Comparison of ENCODE assay signal across 7 mouse cellular contexts in genomic region chr11:101442760-101443159, GRCm38 (mm10). TPM values are rescaled to one million over a fixed set of nuclear protein-coding genes. Genes with fewer than 3 reads are reported as not detected.
DNase-seq lines count a peak whose midpoint lies in the region; ATAC-seq and TF ChIP-seq lines count a peak whose summit lies in the region.

No protein-coding gene starts in this region.

- peak overlapping the region; percentile 88 for H3K4me2 ChIP-seq in lung, embryonic 16.5 days (ENCODE audit: low read depth, low read length)
- peak overlapping the region; percentile 80 for H3K4me2 ChIP-seq in embryonic facial prominence, embryonic 14.5 days (ENCODE audit: low read depth, low read length)

- no peak for TF ChIP-seq CTCF in small intestine, adult 2 months (IDR thresholded peaks at IDR 0.05; ENCODE audit: extremely low read depth, insufficient read length, insufficient replicate concordance, low read depth, low read length)

- H3K4me1 ChIP-seq in lung, embryonic 16.5 days (replicated peaks; ENCODE audit: control insufficient read depth, insufficient read depth, low read length) = peaks cover 15% of the 10 kb centered on the region
- H3K4me1 ChIP-seq in embryonic facial prominence, embryonic 14.5 days (ENCODE audit: control insufficient read depth, insufficient read depth, low read length) = peaks cover 10% of the 10 kb centered on the region
- H3K4me1 ChIP-seq in limb, embryonic 10.5 days = peaks cover 20% of the 10 kb centered on the region
- H3K4me1 ChIP-seq in small intestine, adult 2 months (ENCODE audit: control insufficient read depth, insufficient read depth, insufficient read length, low read length) = peaks cover 3% of the 10 kb centered on the region; the same call in 1 of the 2 replicates

- under 1% methylated on average over 14 of the region's 14 CpGs for WGBS in lung, embryonic 16.5 days
- 2% methylated on average over 14 of the region's 14 CpGs for WGBS in embryonic facial prominence, embryonic 14.5 days
- WGBS in limb, embryonic 10.5 days = 1% methylated on average over 14 of the region's 14 CpGs
- under 1% methylated on average over 14 of the region's 14 CpGs for WGBS in small intestine, adult 2 months

- no peaks in the 10 kb centered on the region for H3K27me3 ChIP-seq in lung, embryonic 16.5 days (ENCODE audit: control insufficient read depth, insufficient read depth, low read depth, low read length)
- no peaks in the 10 kb centered on the region for H3K27me3 ChIP-seq in embryonic facial prominence, embryonic 14.5 days (replicated peaks; ENCODE audit: control insufficient read depth, insufficient read depth, low read length)
- H3K27me3 ChIP-seq in limb, embryonic 10.5 days (ENCODE audit: low read depth, poor library complexity, severe bottlenecking) = no peaks in the 10 kb centered on the region
- no peaks in the 10 kb centered on the region for H3K27me3 ChIP-seq in small intestine, adult 2 months (ENCODE audit: control insufficient read depth, insufficient read depth, low read length)

- no peak for DNase-seq in lung, postnatal 4 days
- no peak for DNase-seq in embryonic facial prominence, embryonic 14.5 days (ENCODE audit: low spot score)
- no peak for DNase-seq in limb, embryonic 10.5 days (ENCODE audit: low spot score)
- DNase-seq in urinary bladder, postnatal 14 days (ENCODE audit: low spot score) = no peak
- DNase-seq in thymus, postnatal 25 days = no peak

- no peaks in the 10 kb centered on the region for H3K9me3 ChIP-seq in lung, embryonic 16.5 days (ENCODE audit: control insufficient read depth, low read length)
- no peaks in the 10 kb centered on the region for H3K9me3 ChIP-seq in embryonic facial prominence, embryonic 14.5 days (ENCODE audit: control insufficient read depth, low read length)
- H3K9me3 ChIP-seq in limb, embryonic 10.5 days (replicated peaks) = no peaks in the 10 kb centered on the region

- ATAC-seq in lung, embryonic 16.5 days (ENCODE audit: low read depth) = 0 out of 2 replicates have a peak, but pooled peaks have one; percentile 2
- no peak; the same call in 1 of the 2 replicates for ATAC-seq in embryonic facial prominence, embryonic 14.5 days (ENCODE audit: low read depth)

- H3K27ac ChIP-seq in lung, embryonic 16.5 days (ENCODE audit: low read length) = peak overlapping the region; percentile 74
- H3K27ac ChIP-seq in embryonic facial prominence, embryonic 14.5 days (replicated peaks; ENCODE audit: low read depth, low read length) = peak overlapping the region; percentile 94
- peak overlapping the region; percentile 92 for H3K27ac ChIP-seq in limb, embryonic 10.5 days
- H3K27ac ChIP-seq in small intestine, adult 2 months (ENCODE audit: insufficient read depth, low read depth, low read length) = peak overlapping the region; percentile 54; the same call in 1 of the 2 replicates

- peak overlapping the region; percentile 77 for H3K9ac ChIP-seq in lung, embryonic 16.5 days (ENCODE audit: low read length)
- peak overlapping the region; percentile 98 for H3K9ac ChIP-seq in embryonic facial prominence, embryonic 14.5 days (ENCODE audit: low read depth, low read length)

- peaks cover 21% of the 10 kb centered on the region for H3K36me3 ChIP-seq in lung, embryonic 16.5 days (ENCODE audit: control insufficient read depth, insufficient read depth, low read length)
- peaks cover 28% of the 10 kb centered on the region for H3K36me3 ChIP-seq in embryonic facial prominence, embryonic 14.5 days (ENCODE audit: control insufficient read depth, insufficient read depth, low read length)
- H3K36me3 ChIP-seq in limb, embryonic 10.5 days = peaks cover 38% of the 10 kb centered on the region
- H3K36me3 ChIP-seq in small intestine, adult 2 months (ENCODE audit: control insufficient read depth, insufficient read depth, low read length) = peaks cover 23% of the 10 kb centered on the region

- TF ChIP-seq POLR2A in small intestine, adult 2 months (IDR thresholded peaks at IDR 0.05; ENCODE audit: low read depth, low read length) = no peak

- peak overlapping the region; percentile 61 for H3K4me3 ChIP-seq in lung, embryonic 16.5 days (ENCODE audit: low read length)
- peak overlapping the region; percentile 83 for H3K4me3 ChIP-seq in embryonic facial prominence, embryonic 14.5 days (ENCODE audit: low read depth, low read length)
- H3K4me3 ChIP-seq in limb, embryonic 10.5 days = peak overlapping the region; percentile 66
- H3K4me3 ChIP-seq in small intestine, adult 2 months (ENCODE audit: low read depth, low read length) = peak overlapping the region; percentile 74

RNA-seq across cellular contexts. Expression of gene Rpl27, which starts 0.7 kb away (rescaled TPM):
- 273 and 291 TPM in 2 replicates for polyA plus RNA-seq in lung, embryonic 16.5 days (2015; fragmentation: Nextera tagmentation; extraction: Ambion mirVana)
- polyA plus RNA-seq in embryonic facial prominence, embryonic 14.5 days (2014; fragmentation: Nextera tagmentation; extraction: Ambion mirVana) = 376 and 406 TPM in 2 replicates
- polyA plus RNA-seq in limb, embryonic 10.5 days (2016; fragmentation: Nextera tagmentation; extraction: Ambion mirVana) = 448 and 536 TPM in 2 replicates
- polyA plus RNA-seq in small intestine, adult 2 months (2012; rRNA removed) = 178 and 244 TPM in 2 replicates

RNA-seq across cellular contexts. Expression of gene Ifi35, which starts 5.4 kb away (rescaled TPM):
- 27.3 and 29.1 TPM in 2 replicates for polyA plus RNA-seq in lung, embryonic 16.5 days (2015; fragmentation: Nextera tagmentation; extraction: Ambion mirVana)
- 14.1 and 14.3 TPM in 2 replicates for polyA plus RNA-seq in embryonic facial prominence, embryonic 14.5 days (2014; fragmentation: Nextera tagmentation; extraction: Ambion mirVana)
- 2.3 and 3.1 TPM in 2 replicates for polyA plus RNA-seq in limb, embryonic 10.5 days (2016; fragmentation: Nextera tagmentation; extraction: Ambion mirVana)
- 44.3 and 123 TPM in 2 replicates for polyA plus RNA-seq in small intestine, adult 2 months (2012; rRNA removed)

RNA-seq across cellular contexts. Expression of gene Ptges3l, which starts 17.6 kb away (rescaled TPM):
- 12.5 and 13.9 TPM in 2 replicates for polyA plus RNA-seq in lung, embryonic 16.5 days (2015; fragmentation: Nextera tagmentation; extraction: Ambion mirVana)
- polyA plus RNA-seq in embryonic facial prominence, embryonic 14.5 days (2014; fragmentation: Nextera tagmentation; extraction: Ambion mirVana) = 35.5 and 37.1 TPM in 2 replicates
- 4.0 and 4.7 TPM in 2 replicates for polyA plus RNA-seq in limb, embryonic 10.5 days (2016; fragmentation: Nextera tagmentation; extraction: Ambion mirVana)
- polyA plus RNA-seq in small intestine, adult 2 months (2012; rRNA removed) = 0.51 and 0.89 TPM in 2 replicates

RNA-seq across cellular contexts. Expression of gene Rundc1, which starts 17.9 kb away (rescaled TPM):
- polyA plus RNA-seq in lung, embryonic 16.5 days (2015; fragmentation: Nextera tagmentation; extraction: Ambion mirVana) = 19.9 and 21.0 TPM in 2 replicates
- polyA plus RNA-seq in embryonic facial prominence, embryonic 14.5 days (2014; fragmentation: Nextera tagmentation; extraction: Ambion mirVana) = 16.2 and 17.3 TPM in 2 replicates
- polyA plus RNA-seq in limb, embryonic 10.5 days (2016; fragmentation: Nextera tagmentation; extraction: Ambion mirVana) = 16.8 and 19.6 TPM in 2 replicates
- 15.4 and 23.7 TPM in 2 replicates for polyA plus RNA-seq in small intestine, adult 2 months (2012; rRNA removed)

RNA-seq across cellular contexts. Expression of gene Gm27029, which starts 18.2 kb away (rescaled TPM):
- polyA plus RNA-seq in lung, embryonic 16.5 days (2015; fragmentation: Nextera tagmentation; extraction: Ambion mirVana) = 7.5 and 10.1 TPM in 2 replicates
- polyA plus RNA-seq in embryonic facial prominence, embryonic 14.5 days (2014; fragmentation: Nextera tagmentation; extraction: Ambion mirVana) = 13.4 and 16.0 TPM in 2 replicates
- 9.9 and 15.0 TPM in 2 replicates for polyA plus RNA-seq in limb, embryonic 10.5 days (2016; fragmentation: Nextera tagmentation; extraction: Ambion mirVana)
- 0.11 TPM in 1 of 2 replicates, not detected in the other for polyA plus RNA-seq in small intestine, adult 2 months (2012; rRNA removed)
